8 mouse cellular contexts compared by ENCODE assay signal in genomic region chr5:30113881-30114760, GRCm38 (mm10). TPM values are rescaled to one million over a fixed set of nuclear protein-coding genes. Genes with fewer than 3 reads are reported as not detected.
A peak's percentile ranks its signal among the peaks of the same experiment; 100 is the strongest.
DNase-seq lines count a peak whose midpoint lies in the region; ATAC-seq and TF ChIP-seq lines count a peak whose summit lies in the region.
"Had no signal": no experiment of that assay in that cellular context is flagged by ENCODE, and none has a peak within 500 bp of the region (broad histone marks: within the 10 kb centered on the region; RNA-seq: fewer than 3 reads in every experiment).

No protein-coding gene starts in this region.

- intact Hi-C loops in gastrocnemius, adult 2 months (cut with DNase I) = loop anchor here (10.0 kb wide), 1 partner anchor 289 kb away; no protein-coding TSS in a partner anchor
- intact Hi-C loops in left cerebral cortex, postnatal 4 days (cut with DNase I) = no loop called here

- peak overlapping the region; percentile 78 for H3K9ac ChIP-seq in hindbrain, embryonic 16.5 days (ENCODE audit: low read depth, low read length)

- H3K4me1 ChIP-seq in hindbrain, embryonic 16.5 days (ENCODE audit: control insufficient read depth, insufficient read depth, low read depth, low read length) = peaks cover 29% of the 10 kb centered on the region
- peaks cover 6% of the 10 kb centered on the region for H3K4me1 ChIP-seq in small intestine, adult 2 months (ENCODE audit: control insufficient read depth, insufficient read depth, insufficient read length, low read length)

- no peak overlapping the region for H3K27ac ChIP-seq in gastrocnemius, adult 2 months
- H3K27ac ChIP-seq in hindbrain, embryonic 16.5 days (ENCODE audit: low read depth, low read length) = peak overlapping the region; percentile 75
- no peak overlapping the region for H3K27ac ChIP-seq in small intestine, adult 2 months (ENCODE audit: insufficient read depth, low read depth, low read length)

- peak; percentile 70 for TF ChIP-seq CTCF in gastrocnemius, adult 2 months (IDR thresholded peaks at IDR 0.05)
- TF ChIP-seq CTCF in small intestine, adult 2 months (IDR thresholded peaks at IDR 0.05; ENCODE audit: extremely low read depth, insufficient read length, insufficient replicate concordance, low read depth, low read length) = no peak

- peaks cover 20% of the 10 kb centered on the region for H3K36me3 ChIP-seq in hindbrain, embryonic 16.5 days (ENCODE audit: control insufficient read depth, insufficient read depth, low read length)
- H3K36me3 ChIP-seq in small intestine, adult 2 months (ENCODE audit: control insufficient read depth, insufficient read depth, low read length) = peaks cover 10% of the 10 kb centered on the region

- peak overlapping the region; percentile 71 for H3K4me3 ChIP-seq in gastrocnemius, adult 2 months
- peak overlapping the region; percentile 60 for H3K4me3 ChIP-seq in hindbrain, embryonic 16.5 days (ENCODE audit: low read length)
- H3K4me3 ChIP-seq in small intestine, adult 2 months (ENCODE audit: low read depth, low read length) = peak overlapping the region; percentile 57

- peak; percentile 82 for DNase-seq in adrenal gland, postnatal 14 days
- DNase-seq in cerebellum, postnatal 36 days = peak; percentile 31 to 54
- DNase-seq in gastrocnemius, adult 2 months = peak; percentile 75
- DNase-seq in left cerebral cortex, postnatal 4 days = peak; percentile 84
- peak; percentile 92 for DNase-seq in mesoderm, embryonic 11.5 days (ENCODE audit: low read depth, low spot score)

- H3K27me3 ChIP-seq in hindbrain, embryonic 16.5 days (replicated peaks; ENCODE audit: control insufficient read depth, insufficient read depth, low read length) = peaks cover 8% of the 10 kb centered on the region
- H3K27me3 ChIP-seq in small intestine, adult 2 months (ENCODE audit: control insufficient read depth, insufficient read depth, low read length) = peaks cover 14% of the 10 kb centered on the region

- peak; percentile 89 for ATAC-seq in hindbrain, embryonic 16.5 days

- peak overlapping the region; percentile 81 for H3K4me2 ChIP-seq in hindbrain, embryonic 16.5 days (ENCODE audit: low read length)

- TF ChIP-seq POLR2A in small intestine, adult 2 months (IDR thresholded peaks at IDR 0.05; ENCODE audit: low read depth, low read length) = no peak

- no peaks in the 10 kb centered on the region for H3K9me3 ChIP-seq in hindbrain, embryonic 16.5 days (ENCODE audit: control insufficient read depth, low read length)

- 4% methylated on average over 74 of the region's 103 CpGs for WGBS in hindbrain, embryonic 16.5 days
- WGBS in small intestine, adult 2 months = 2% methylated on average over 103 of the region's 103 CpGs

RNA-seq across cellular contexts. Expression of gene 3110082J24Rik, which starts 8.2 kb away (rescaled TPM):
- not detected in 2 replicates for total RNA-seq in adrenal gland, postnatal 14 days (2021)
- total RNA-seq in gastrocnemius, adult 2 months (2021) = not detected
- 3.5 and 4.6 TPM in 2 replicates for polyA plus RNA-seq in hindbrain, embryonic 16.5 days (2015; fragmentation: Nextera tagmentation; extraction: Ambion mirVana)
- total RNA-seq in left cerebral cortex, postnatal 4 days (2021) = 1 to 10 TPM; 1.6 to 2.6 TPM
- polyA plus RNA-seq in small intestine, adult 2 months (2012; rRNA removed) = not detected in 2 replicates
- polyA plus RNA-seq: large intestine, adult 2 months had no signal

RNA-seq across cellular contexts. Expression of gene Garem2, which starts 9.2 kb away (rescaled TPM):
- total RNA-seq in adrenal gland, postnatal 14 days (2021) = 0.19 and 0.26 TPM in 2 replicates
- total RNA-seq in gastrocnemius, adult 2 months (2021) = not detected
- polyA plus RNA-seq in hindbrain, embryonic 16.5 days (2015; fragmentation: Nextera tagmentation; extraction: Ambion mirVana) = 8.6 and 11.8 TPM in 2 replicates
- total RNA-seq in left cerebral cortex, postnatal 4 days (2021) = 10 to 100 TPM; 10.3 to 10.8 TPM
- 0.03 and 0.04 TPM in 2 replicates for polyA plus RNA-seq in small intestine, adult 2 months (2012; rRNA removed)

RNA-seq across cellular contexts. Expression of gene Tyms, which starts 40.7 kb away (rescaled TPM):
- 38.1 and 51.8 TPM in 2 replicates for total RNA-seq in adrenal gland, postnatal 14 days (2021)
- 1 to 10 TPM; 1.7 to 2.0 TPM for total RNA-seq in gastrocnemius, adult 2 months (2021)
- polyA plus RNA-seq in hindbrain, embryonic 16.5 days (2015; fragmentation: Nextera tagmentation; extraction: Ambion mirVana) = 39.4 and 48.8 TPM in 2 replicates
- total RNA-seq in left cerebral cortex, postnatal 4 days (2021) = 10 to 100 TPM; 14.9 to 15.9 TPM
- 11.5 and 27.8 TPM in 2 replicates for polyA plus RNA-seq in small intestine, adult 2 months (2012; rRNA removed)

RNA-seq across cellular contexts. Expression of gene Hadha, which starts 40.8 kb away (rescaled TPM):
- 813 and 814 TPM in 2 replicates for total RNA-seq in adrenal gland, postnatal 14 days (2021)
- total RNA-seq in gastrocnemius, adult 2 months (2021) = 100 to 1,000 TPM; 261 to 470 TPM
- polyA plus RNA-seq in hindbrain, embryonic 16.5 days (2015; fragmentation: Nextera tagmentation; extraction: Ambion mirVana) = 75.3 and 79.1 TPM in 2 replicates
- total RNA-seq in left cerebral cortex, postnatal 4 days (2021) = 10 to 100 TPM; 58.6 to 61.6 TPM
- 27.7 and 55.3 TPM in 2 replicates for polyA plus RNA-seq in small intestine, adult 2 months (2012; rRNA removed)

RNA-seq across cellular contexts. Expression of gene Hadhb, which starts 40.9 kb away (rescaled TPM):
- 1,392 and 1,422 TPM in 2 replicates for total RNA-seq in adrenal gland, postnatal 14 days (2021)
- total RNA-seq in gastrocnemius, adult 2 months (2021) = 100 to 1,000 TPM; 340 to 569 TPM
- 66.4 and 70.4 TPM in 2 replicates for polyA plus RNA-seq in hindbrain, embryonic 16.5 days (2015; fragmentation: Nextera tagmentation; extraction: Ambion mirVana)
- 10 to 100 TPM; 42.2 to 44.9 TPM for total RNA-seq in left cerebral cortex, postnatal 4 days (2021)
- 53.6 and 88.1 TPM in 2 replicates for polyA plus RNA-seq in small intestine, adult 2 months (2012; rRNA removed)

Comparison
In these comparisons a context has a peak if more than half of its experiments do, and no peak if none do; other contexts are left out.
1. RNA of gene Tyms, which starts 40.7 kb away (total RNA-seq): 38.1 to 51.8 TPM in adrenal gland, postnatal 14 days and 14.9 to 15.9 TPM in left cerebral cortex, postnatal 4 days; 1.7 to 2.0 TPM in gastrocnemius, adult 2 months; every median in the first group is over 4 times any median in the second.
2. Peak in every context shown above with its lines, with median percentiles within 50 percentile points of each other: DNase-seq and H3K4me3 ChIP-seq.